Comparison of ENCODE assay signal across 14 mouse cellular contexts in the genomic region with DNA sequence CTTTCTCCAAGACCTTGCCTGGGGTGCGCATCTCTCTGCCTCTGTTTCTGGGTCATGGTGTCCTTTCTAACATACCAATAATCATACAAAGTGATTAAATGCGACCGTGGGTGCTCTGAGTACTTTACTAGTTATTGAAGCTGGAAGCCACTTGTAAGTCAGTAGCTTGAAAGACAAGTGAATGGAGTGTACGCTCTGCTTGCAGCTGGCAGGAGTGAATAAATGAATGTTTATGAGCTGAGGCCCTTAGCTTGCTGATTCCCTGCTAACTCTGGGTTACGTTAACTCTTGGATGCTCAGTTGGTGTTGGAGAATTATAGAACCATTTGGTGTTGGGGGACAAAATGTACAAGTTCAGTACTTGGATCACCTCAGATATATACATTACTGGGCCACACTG.
"Had no signal": no experiment of that assay in that cellular context is flagged by ENCODE, and none has a peak within 500 bp of the region (broad histone marks: within the 10 kb centered on the region; RNA-seq: fewer than 3 reads in every experiment).

No protein-coding gene starts in this region.

- H3K9me3 ChIP-seq: limb, embryonic 12.5 days; limb, embryonic 15.5 days had no signal

- H3K9ac ChIP-seq: limb, embryonic 12.5 days; limb, embryonic 15.5 days; liver, embryonic 14.5 days; liver, postnatal 0 days; lung, embryonic 14.5 days had no signal

- ATAC-seq: liver, postnatal 0 days; lung, postnatal 0 days had no signal

- H3K36me3 ChIP-seq: limb, embryonic 12.5 days; limb, embryonic 15.5 days had no signal

- H3K4me3 ChIP-seq: limb, embryonic 12.5 days; limb, embryonic 15.5 days had no signal

- H3K27ac ChIP-seq: limb, embryonic 12.5 days; limb, embryonic 15.5 days; liver, embryonic 14.5 days; macrophage had no signal

- H3K4me2 ChIP-seq: limb, embryonic 12.5 days; limb, embryonic 15.5 days; liver, embryonic 11.5 days; lung, embryonic 14.5 days had no signal

- H3K4me1 ChIP-seq: limb, embryonic 12.5 days; limb, embryonic 15.5 days had no signal

- DNase-seq: kidney, adult 9 months; kidney, postnatal 14 days; kidney, postnatal 4 days; left cerebral cortex, postnatal 4 days; liver, postnatal 0 days; lung, embryonic 14.5 days; thymus, adult 18-20 months; thymus, postnatal 36 days had no signal

- H3K27me3 ChIP-seq: limb, embryonic 12.5 days; limb, embryonic 15.5 days had no signal
